In genomic region chr3:67931914-67932313, GRCm38 (mm10) we compare ENCODE assay signal across 24 mouse cellular contexts. TPM values are rescaled to one million over a fixed set of nuclear protein-coding genes. Genes with fewer than 3 reads are reported as not detected.
"Had no signal": no experiment of that assay in that cellular context is flagged by ENCODE, and none has a peak within 500 bp of the region (broad histone marks: within the 10 kb centered on the region; RNA-seq: fewer than 3 reads in every experiment).

No protein-coding gene starts in this region.

- H3K4me3 ChIP-seq: intestine, embryonic 15.5 days; kidney, embryonic 15.5 days; layer of hippocampus, adult 2 months; limb, embryonic 10.5 days; limb, embryonic 13.5 days; liver, embryonic 12.5 days; liver, embryonic 15.5 days; lung, embryonic 15.5 days; megakaryocyte, embryonic 14.5 days; midbrain, embryonic 10.5 days; midbrain, embryonic 13.5 days had no signal

- H3K4me2 ChIP-seq: intestine, embryonic 15.5 days; kidney, embryonic 15.5 days; limb, embryonic 13.5 days; liver, embryonic 12.5 days; liver, embryonic 15.5 days; lung, embryonic 15.5 days; midbrain, embryonic 13.5 days had no signal

- H3K36me3 ChIP-seq: intestine, embryonic 15.5 days; kidney, embryonic 15.5 days; limb, embryonic 10.5 days; limb, embryonic 13.5 days; liver, embryonic 12.5 days; liver, embryonic 15.5 days; lung, embryonic 15.5 days; midbrain, embryonic 10.5 days; midbrain, embryonic 13.5 days had no signal

- H3K27me3 ChIP-seq: intestine, embryonic 15.5 days; kidney, embryonic 15.5 days; limb, embryonic 13.5 days; liver, embryonic 12.5 days; liver, embryonic 15.5 days; lung, embryonic 15.5 days; megakaryocyte, embryonic 14.5 days had no signal

- H3K9me3 ChIP-seq: intestine, embryonic 15.5 days; kidney, embryonic 15.5 days; limb, embryonic 10.5 days; limb, embryonic 13.5 days; liver, embryonic 12.5 days; liver, embryonic 15.5 days; lung, embryonic 15.5 days; midbrain, embryonic 10.5 days; midbrain, embryonic 13.5 days had no signal

- DNase-seq: kidney, adult 11 months; kidney, adult 8-10 months; kidney, postnatal 14 days; liver; lung, adult 18-20 months; lung, postnatal 10 days; lung, postnatal 36 days had no signal

- H3K9ac ChIP-seq: intestine, embryonic 15.5 days; kidney, embryonic 15.5 days; limb, embryonic 13.5 days; liver, embryonic 12.5 days; liver, embryonic 15.5 days; lung, embryonic 15.5 days; midbrain, embryonic 13.5 days had no signal

- H3K27ac ChIP-seq: intestine, embryonic 15.5 days; kidney, embryonic 15.5 days; layer of hippocampus, adult 2 months; limb, embryonic 10.5 days; limb, embryonic 13.5 days; liver, embryonic 12.5 days; liver, embryonic 15.5 days; lung, embryonic 15.5 days; midbrain, embryonic 10.5 days; midbrain, embryonic 13.5 days had no signal

- H3K4me1 ChIP-seq: intestine, embryonic 15.5 days; kidney, embryonic 15.5 days; limb, embryonic 10.5 days; limb, embryonic 13.5 days; liver, embryonic 12.5 days; liver, embryonic 15.5 days; lung, embryonic 15.5 days; megakaryocyte, embryonic 14.5 days had no signal

RNA-seq across cellular contexts. Expression of gene Iqschfp, which starts 39.9 kb away (rescaled TPM):
- total RNA-seq: monocyte, adult 5-6 weeks had no signal
- polyA plus RNA-seq: intestine, embryonic 15.5 days; kidney, embryonic 15.5 days; large intestine, adult 2 months; limb, embryonic 10.5 days; limb, embryonic 13.5 days; liver, embryonic 12.5 days; liver, embryonic 15.5 days; lung, embryonic 15.5 days; small intestine, adult 2 months; spleen, adult 2 months had no signal

RNA-seq across cellular contexts. Expression of gene Iqcj, which starts 39.9 kb away (rescaled TPM):
- total RNA-seq: monocyte, adult 5-6 weeks had no signal
- polyA plus RNA-seq: intestine, embryonic 15.5 days; kidney, embryonic 15.5 days; large intestine, adult 2 months; limb, embryonic 10.5 days; liver, embryonic 12.5 days; liver, embryonic 15.5 days; lung, embryonic 15.5 days; neural tube, embryonic 11.5 days; small intestine, adult 2 months; spleen, adult 2 months; stomach, embryonic 16.5 days had no signal
